Mouse (Mus musculus): Measurements from ENCODE around the gene Oser1.

Gene Oser1

GRCm38 (mm10) chr2:163399222-163399621 is 25.3 kb downstream of the Oser1 start:
- no peak for DNase-seq

DNA sequence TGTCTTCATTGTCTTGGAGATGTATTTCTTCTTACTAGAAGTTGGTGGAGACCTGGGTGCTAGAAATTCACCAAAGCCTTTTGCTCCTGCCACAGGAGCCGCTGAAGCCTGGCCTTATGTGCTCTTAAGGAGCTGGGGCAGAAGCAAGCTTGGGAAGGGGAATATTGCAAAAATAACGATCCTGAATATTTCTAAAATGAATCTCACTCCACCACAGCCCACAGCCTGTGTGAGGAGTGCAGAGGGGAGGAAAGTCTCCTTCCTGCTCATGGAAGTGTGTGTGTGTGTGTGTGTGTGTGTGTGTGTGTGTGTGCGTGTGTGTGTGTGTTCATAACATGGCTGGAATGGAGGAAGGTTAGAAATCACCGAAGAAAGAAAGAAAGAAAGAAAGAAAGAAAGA is 25.7 kb downstream of the Oser1 start:
- no peak for DNase-seq

GRCm38 (mm10) chr2:163397905-163398304 is 26.6 kb downstream of the Oser1 start, which contains the start of gene Jph2:
Gene Jph2, minus strand, starts transcription at chr2:163397993.
- DNase-seq, result peak; percentile 28 to 36

GRCm38 (mm10) chr2:163397071-163397470 is 27.4 kb downstream of the Oser1 start:
- DNase-seq, result no peak

- DNase-seq, result no peak
Observed at GRCm38 (mm10) chr2:163394977-163395376, 29.5 kb downstream of the Oser1 start.

- no peak for DNase-seq
Observed at GRCm38 (mm10) chr2:163393976-163394375, 30.5 kb downstream of the Oser1 start.

DNA sequence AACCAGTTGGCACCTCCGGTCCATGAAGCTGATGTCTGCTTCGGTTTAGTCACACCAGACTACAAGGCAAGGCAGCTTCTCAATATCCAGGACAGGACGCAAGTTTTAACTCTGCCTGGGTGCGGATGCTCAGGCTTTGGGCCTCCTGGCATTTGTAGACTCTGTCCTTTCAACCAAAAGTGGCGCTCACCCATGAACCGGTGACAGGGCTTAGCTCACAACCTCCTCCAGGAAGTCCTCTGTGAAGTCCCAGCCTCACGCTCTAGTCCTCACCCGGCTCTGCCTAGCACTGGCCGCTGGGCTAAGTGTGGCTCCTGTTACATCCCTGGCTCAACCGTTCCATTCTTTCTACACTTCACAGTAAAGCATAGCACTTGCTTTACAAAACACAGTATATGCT is 31.3 kb downstream of the Oser1 start:
- no peak for DNase-seq

GRCm38 (mm10) chr2:163392436-163392835 is 32.1 kb downstream of the Oser1 start:
- no peak for DNase-seq

- peak in 1 of 2 experiments; percentile 24 for DNase-seq
Observed at GRCm38 (mm10) chr2:163386423-163387190, 37.9 kb downstream of the Oser1 start.

GRCm38 (mm10) chr2:163385126-163385525 is 39.4 kb downstream of the Oser1 start:
- no peak for DNase-seq

DNA sequence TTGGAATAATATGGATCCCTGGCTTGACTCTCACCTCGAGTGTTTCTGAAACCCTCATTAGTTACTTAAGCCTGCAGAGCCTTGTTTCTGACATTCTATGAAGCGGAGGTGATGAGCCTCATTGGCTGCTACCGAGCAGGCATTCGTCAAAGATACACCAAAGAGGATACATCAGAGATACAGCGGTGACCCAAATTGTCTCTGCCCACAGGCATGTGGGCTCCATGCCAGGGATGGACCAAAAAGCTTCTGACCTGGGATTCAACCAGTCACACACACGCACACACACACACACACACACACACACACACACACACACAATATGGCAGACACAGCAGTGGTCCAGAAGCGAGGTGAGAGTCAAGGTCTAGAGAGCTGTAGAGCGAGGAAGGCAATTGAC is 43.3 kb downstream of the Oser1 start:
- DNase-seq, result no peak

GRCm38 (mm10) chr2:163379366-163379765 is 45.1 kb downstream of the Oser1 start:
- DNase-seq, result no peak

- no peak for DNase-seq
Observed at GRCm38 (mm10) chr2:163376082-163376481, 48.4 kb downstream of the Oser1 start.

GRCm38 (mm10) chr2:163375468-163375867 is 49.0 kb downstream of the Oser1 start:
- no peak for DNase-seq

DNA sequence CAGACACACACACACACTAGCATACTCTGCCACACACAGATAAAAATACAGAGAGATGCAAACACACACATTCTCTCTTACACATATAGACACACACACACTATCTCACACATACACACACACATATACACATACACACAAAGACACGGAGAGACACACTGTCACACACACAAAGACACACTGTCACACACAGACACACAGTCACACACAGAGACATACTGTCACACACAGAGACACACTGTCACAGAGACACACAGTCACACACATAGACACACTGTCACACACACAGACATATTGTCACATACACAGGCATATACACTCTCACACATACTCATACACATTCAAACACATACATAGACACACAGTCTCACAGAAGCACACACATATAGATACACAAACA is 51.9 kb downstream of the Oser1 start:
- DNase-seq, result no peak

GRCm38 (mm10) chr2:163370175-163370574 is 54.3 kb downstream of the Oser1 start:
- DNase-seq, result no peak

- peak in 1 of 2 experiments; percentile 9 for DNase-seq
Observed at GRCm38 (mm10) chr2:163364785-163365541, 59.5 kb downstream of the Oser1 start.

GRCm38 (mm10) chr2:163362940-163363921 is 61.3 kb downstream of the Oser1 start:
- DNase-seq, result no peak

GRCm38 (mm10) chr2:163360858-163361623 is 63.5 kb downstream of the Oser1 start:
- DNase-seq, result no peak

DNA sequence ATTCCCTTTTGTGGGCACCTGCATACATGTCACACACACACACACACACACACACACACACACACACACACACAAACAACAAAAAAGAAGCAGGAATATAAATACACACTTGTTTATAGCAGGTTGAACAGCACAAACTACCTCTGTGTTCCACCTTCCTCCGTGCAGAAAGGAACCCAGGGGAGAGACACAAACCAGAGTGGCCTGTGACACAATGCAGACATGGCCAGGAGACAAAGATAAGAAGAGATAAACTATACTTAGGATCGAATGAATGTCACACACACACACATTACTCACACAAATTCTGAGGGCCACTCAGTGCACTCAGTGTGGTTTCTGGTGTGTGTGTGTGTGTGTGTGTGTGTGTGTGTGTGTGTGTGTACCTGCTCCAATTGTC is 65.2 kb downstream of the Oser1 start:
- DNase-seq, result no peak

- no peak for DNase-seq
Observed at GRCm38 (mm10) chr2:163358662-163359061, 65.8 kb downstream of the Oser1 start.
